Mouse (Mus musculus): ENCODE measurements around the gene Lrrfip2. TPM values are rescaled to one million over a fixed set of nuclear protein-coding genes. Genes with fewer than 3 reads are reported as not detected.

Lrrfip2 gene
- total RNA-seq, 2 experiments from 2014 or later, result 93.5 to 97.6 TPM

- DNase-seq, result no peak
- intact Hi-C loops (cut with DNase I), result no loop called here
These were observed 93.0 kb downstream of the Lrrfip2 start for GRCm38 (mm10) chr9:111210412-111210811.

- intact Hi-C loops (cut with DNase I), result no loop called here
- no peak for DNase-seq
These were observed 94.0 kb downstream of the Lrrfip2 start for GRCm38 (mm10) chr9:111211122-111212041.

- peak in 1 of 2 experiments; percentile 18 for DNase-seq
- intact Hi-C loops (cut with DNase I), result no loop called here
These were observed 96.1 kb downstream of the Lrrfip2 start for GRCm38 (mm10) chr9:111213501-111213900.

DNA sequence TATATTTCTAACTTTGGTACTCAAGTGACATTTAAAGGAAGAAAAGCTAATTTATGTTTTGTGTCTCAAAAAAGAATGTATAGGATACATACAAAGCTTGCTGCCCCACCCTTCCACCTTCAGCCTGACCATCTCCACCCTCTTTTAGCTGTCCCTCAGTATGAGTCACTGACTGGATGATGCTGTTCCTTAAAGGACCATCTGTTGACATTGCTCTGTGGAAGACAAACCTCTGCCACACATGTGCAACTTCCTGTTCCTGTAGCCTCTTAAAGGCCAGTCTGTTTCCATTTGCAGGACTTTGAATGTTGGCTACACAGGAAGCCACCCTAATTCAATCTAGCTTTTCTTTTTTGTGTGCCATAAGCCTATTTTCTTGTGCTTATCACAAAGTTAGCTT lies 99.0 kb downstream of the Lrrfip2 start:
- intact Hi-C loops (cut with DNase I), result no loop called here
- no peak for DNase-seq

DNA sequence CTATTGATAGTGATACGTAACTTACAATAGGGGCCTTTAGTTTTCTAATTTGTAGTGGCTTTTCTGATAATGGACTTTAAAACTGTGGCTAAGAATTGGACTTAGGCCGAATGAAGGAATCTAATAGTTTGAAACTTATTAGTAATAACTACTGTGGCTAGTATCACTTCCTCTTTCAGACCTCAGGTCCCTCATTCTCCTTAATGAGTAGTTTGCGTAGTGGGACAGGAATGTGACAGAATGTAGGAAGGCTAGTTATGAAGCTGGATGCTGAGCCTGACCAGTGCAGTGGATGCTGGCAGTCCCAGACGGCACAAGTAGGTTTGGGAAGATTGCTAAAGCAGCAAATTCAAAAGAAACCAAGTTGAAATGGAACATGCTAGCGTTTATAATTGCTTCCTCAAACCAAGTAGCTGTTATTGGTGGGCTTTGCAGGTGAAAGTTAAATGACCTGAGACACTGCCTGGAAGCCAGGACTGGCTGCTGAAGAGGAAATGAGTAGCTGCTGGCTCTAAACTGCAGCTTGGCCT lies 103.2 kb downstream of the Lrrfip2 start:
- DNase-seq, result no peak
- intact Hi-C loops (cut with DNase I), result no loop called here

DNA sequence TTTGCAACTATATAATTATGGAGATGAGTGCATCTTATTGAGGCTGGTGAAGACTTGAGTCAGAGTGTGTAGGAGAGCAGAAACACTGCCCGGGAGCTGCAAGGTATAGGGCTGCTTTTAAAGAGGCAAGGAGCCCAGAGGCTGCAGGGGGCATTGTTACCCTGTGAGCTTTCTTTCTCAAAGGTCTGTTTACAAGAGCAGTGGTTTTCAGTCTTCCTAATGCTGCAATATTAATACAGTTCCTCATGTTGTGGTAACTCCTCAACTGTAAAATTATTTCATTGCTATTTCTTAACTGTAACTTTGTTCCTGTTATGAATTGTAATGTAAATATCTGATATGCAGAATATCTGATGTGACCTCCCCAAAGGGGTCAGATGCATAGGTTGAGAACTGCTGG lies 104.2 kb downstream of the Lrrfip2 start:
- DNase-seq, result no peak
- intact Hi-C loops (cut with DNase I), result no loop called here

GRCm38 (mm10) chr9:111223406-111223805 lies 106.0 kb downstream of the Lrrfip2 start:
- intact Hi-C loops (cut with DNase I), result no loop called here
- DNase-seq, result no peak

DNA sequence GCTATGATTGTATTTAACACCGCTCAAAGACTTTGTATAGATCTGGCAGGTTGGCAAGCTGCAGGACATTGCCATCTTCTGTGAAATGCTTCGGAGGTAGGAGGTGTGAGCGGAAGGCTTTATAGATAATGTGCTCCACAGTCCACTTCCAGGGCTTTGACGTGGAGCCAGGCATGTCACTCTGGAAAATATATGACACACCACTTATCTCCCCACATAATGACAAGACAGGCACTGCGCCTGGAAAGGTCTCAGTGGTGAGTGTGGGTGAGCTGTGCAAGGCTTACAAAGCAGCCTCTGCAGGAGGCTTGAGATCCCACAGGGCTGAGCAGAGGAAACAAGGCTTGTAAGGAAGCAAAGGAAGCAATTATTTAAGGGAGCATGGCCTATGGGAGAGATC lies 111.1 kb downstream of the Lrrfip2 start:
- intact Hi-C loops (cut with DNase I), result loop anchor here (5.0 kb wide), 1 partner anchor 136 kb away; no protein-coding TSS in a partner anchor
- DNase-seq, result peak in 1 of 2 experiments; percentile 25

DNA sequence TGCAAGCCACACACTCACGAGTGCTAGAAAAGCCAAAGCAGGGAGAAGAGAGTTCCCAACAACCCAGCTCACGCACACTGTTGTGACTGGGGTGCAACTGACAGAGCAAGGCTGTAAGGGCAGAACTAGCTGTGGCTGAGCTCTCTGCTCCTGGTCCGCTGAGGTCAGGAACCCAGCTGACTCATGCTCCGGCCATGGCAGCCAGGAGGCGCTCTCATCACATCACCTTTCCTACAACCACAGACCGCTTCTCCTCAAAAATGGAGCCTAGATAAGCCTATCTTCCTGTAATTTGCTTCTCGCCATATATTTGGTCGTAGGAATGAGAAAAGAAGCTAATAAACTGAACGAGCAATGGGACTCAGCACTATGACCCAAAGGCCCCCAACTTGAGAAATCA lies 117.3 kb downstream of the Lrrfip2 start:
- intact Hi-C loops (cut with DNase I), result no loop called here
- DNase-seq, result no peak

- intact Hi-C loops (cut with DNase I), result no loop called here
- no peak for DNase-seq
These were observed 120.3 kb downstream of the Lrrfip2 start for GRCm38 (mm10) chr9:111237726-111238125.

GRCm38 (mm10) chr9:111239821-111240220 lies 122.4 kb downstream of the Lrrfip2 start:
- intact Hi-C loops (cut with DNase I), result no loop called here
- DNase-seq, result no peak

GRCm38 (mm10) chr9:111243384-111243783 lies 126.0 kb downstream of the Lrrfip2 start:
- DNase-seq, result no peak
- intact Hi-C loops (cut with DNase I), result no loop called here

GRCm38 (mm10) chr9:111245546-111245945 lies 128.2 kb downstream of the Lrrfip2 start:
- DNase-seq, result no peak
- intact Hi-C loops (cut with DNase I), result no loop called here

DNA sequence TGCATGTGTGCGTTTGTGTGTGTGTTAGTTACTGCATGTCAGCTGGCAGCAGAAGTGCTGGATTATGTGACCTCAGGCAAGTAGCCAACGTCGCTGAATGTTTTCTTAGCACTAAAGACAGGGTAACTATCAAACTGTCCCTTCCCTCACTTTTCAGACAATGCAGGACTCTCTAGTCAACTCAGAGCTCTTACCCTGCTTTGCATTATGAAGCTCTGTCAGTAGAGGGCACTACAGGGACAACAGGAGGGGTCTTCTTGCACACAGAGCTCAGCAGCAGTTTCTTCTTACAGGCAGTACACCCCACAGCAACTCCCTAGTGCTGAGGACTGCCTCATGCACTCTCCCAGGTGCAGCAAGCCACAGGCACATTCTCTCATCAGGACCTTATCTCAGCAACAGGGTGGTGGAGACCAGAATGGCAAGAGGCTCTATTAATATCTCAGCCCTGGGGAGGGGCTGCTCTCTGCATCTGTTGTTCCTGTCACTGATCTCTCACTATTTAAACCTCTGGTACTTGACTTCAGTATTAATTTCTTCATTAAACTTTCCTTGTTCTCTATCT lies 130.4 kb downstream of the Lrrfip2 start:
- intact Hi-C loops (cut with DNase I), result no loop called here
- DNase-seq, result no peak

DNA sequence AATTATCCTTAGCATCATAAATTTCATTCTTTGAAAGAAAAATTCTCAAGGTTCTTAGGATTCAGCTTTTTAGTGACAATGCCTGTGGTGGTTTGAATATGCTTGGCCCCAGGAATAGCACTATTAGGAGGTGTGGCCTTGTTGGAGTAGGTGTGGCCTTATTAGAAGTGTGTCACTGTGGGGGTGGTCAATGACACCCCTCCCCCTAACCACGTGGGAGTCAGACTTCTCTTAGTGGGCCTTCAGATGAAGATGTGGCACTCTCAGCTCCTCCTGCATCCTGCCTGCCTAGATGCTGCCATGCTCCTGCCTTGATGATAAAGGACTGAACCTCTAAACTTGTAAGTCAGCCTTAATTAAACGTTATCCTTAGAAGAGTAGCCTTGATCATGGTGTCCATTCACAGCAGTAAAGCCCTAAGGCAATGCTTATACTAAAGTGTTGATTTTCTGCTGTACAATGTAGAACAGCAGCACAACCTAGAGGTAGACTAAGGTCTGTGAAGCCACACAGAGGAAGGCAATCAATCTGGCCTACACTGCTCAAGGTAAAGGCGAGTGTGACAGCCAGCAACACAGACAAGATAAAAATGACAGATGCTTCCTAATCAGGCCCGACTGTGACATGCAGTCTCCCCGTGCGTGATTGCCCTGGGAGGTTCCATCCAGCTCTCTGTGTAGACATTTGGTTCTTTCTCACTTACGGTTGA lies 134.9 kb downstream of the Lrrfip2 start:
- no peak for DNase-seq
- intact Hi-C loops (cut with DNase I), result no loop called here

DNA sequence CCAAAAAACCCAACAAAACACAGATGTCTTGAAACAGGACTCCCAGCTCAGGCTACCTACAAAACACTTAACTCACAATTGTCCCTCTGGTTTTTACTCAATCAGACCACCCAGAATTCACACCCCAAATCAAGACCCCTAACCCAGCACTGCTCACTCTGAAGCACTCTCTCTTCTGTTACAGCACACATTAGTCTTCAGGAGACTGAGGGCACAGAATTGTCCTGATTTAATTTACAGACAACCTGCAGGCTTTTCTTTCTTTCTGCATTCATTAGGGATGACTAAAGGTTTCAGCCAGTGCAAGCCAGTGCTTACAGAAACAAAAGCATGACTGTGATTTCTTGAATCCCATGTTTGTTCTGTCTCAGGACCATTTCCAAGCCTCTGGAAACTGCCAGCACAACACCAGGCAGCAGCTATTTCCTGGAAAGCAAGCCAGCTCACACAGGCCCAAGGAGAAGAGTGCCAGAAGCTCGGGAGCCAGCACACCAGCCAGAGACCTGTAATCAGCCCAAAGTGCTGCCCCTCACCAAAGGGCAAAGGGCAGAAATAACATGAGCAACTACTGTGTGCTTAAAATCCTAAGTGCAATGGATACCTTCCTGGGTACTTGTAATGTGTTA lies 143.1 kb downstream of the Lrrfip2 start:
- intact Hi-C loops (cut with DNase I), result no loop called here
- DNase-seq, result peak; percentile 42 to 45

GRCm38 (mm10) chr9:111261356-111261755 lies 144.0 kb downstream of the Lrrfip2 start:
- intact Hi-C loops (cut with DNase I), result no loop called here
- no peak for DNase-seq

DNA sequence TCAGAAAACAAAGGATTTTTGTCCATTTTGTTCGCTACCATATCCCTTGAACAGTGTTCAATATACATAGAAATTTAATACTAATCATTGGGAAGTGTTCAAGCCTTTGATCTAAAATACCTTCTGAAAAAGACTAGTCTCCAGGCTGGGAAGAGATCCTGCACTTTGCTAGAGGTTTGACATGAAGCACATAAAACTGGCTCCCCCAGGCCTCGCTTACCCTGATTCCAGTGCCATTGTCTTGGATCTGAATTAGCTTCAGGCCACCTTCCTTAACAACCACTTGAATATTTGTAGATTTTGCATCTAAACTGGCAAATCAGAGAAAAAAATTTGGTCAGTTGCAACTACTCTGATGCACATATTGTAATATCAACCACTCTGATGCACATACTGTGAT lies 150.6 kb downstream of the Lrrfip2 start:
- intact Hi-C loops (cut with DNase I), result no loop called here
- no peak for DNase-seq

DNA sequence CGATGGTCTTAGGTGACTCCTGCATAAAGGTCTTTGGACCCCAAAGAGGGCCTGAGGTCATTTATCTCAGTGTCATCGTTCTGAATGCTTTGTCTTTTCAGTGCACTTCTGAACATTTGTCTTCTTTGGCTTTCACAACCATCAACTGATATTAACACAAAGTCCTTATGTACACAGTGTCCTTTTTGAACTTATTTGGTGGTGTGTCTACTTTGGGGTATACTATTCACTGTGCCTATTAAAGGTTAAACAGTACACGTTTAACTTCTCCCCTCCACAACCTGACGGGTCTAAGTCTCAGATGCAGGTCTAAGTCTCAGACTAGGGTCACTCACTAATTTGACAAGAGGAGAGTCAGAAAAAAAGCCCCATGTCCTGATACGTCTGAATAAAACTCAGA lies 153.2 kb downstream of the Lrrfip2 start:
- intact Hi-C loops (cut with DNase I), result no loop called here
- DNase-seq, result no peak

- intact Hi-C loops (cut with DNase I), result no loop called here
- no peak for DNase-seq
These were observed 153.7 kb downstream of the Lrrfip2 start for GRCm38 (mm10) chr9:111271056-111271433.

Data from heart, postnatal 36 days (tissue).